Mouse (Mus musculus): ENCODE results near the gene Oas1f.
"Not testable (repeated sequence)": the region's sequence is repeated elsewhere in the genome, so short reads cannot be mapped to it uniquely, and the experiment has no call there.

- not testable (repeated sequence) for TF ChIP-seq CEBPB (IDR thresholded peaks at IDR 0.05; ENCODE audit: insufficient read depth, poor library complexity, severe bottlenecking); MYOD1 (IDR thresholded peaks at IDR 0.05; ENCODE audit: control insufficient read depth in 1 of 3, insufficient read length in 2 of 3, low read depth in 2 of 3); USF1 (IDR thresholded peaks at IDR 0.05; ENCODE audit: low read depth); POLR2A (IDR thresholded peaks at IDR 0.05; ENCODE audit: insufficient read length, low read depth); E2F4 (IDR thresholded peaks at IDR 0.05; ENCODE audit: insufficient read depth); POLR2AphosphoS2 (IDR thresholded peaks at IDR 0.05; ENCODE audit: insufficient read length, low read depth); TCF3 (IDR thresholded peaks at IDR 0.05; ENCODE audit: insufficient read length, low read depth); TCF12 (IDR thresholded peaks at IDR 0.05; ENCODE audit: insufficient read depth, poor library complexity, severe bottlenecking)
These were observed 31.6 kb downstream of the Oas1f start for GRCm38 (mm10) chr5:120878803-120879202.

Measured in myocyte (in vitro differentiated cells).